Mouse (Mus musculus) intestine, embryonic 14.5 days (tissue): ENCODE data around the gene Ifitm6. TPM values are rescaled to one million over a fixed set of nuclear protein-coding genes. Genes with fewer than 3 reads are reported as not detected.
"Not testable (repeated sequence)": the region's sequence is repeated elsewhere in the genome, so short reads cannot be mapped to it uniquely, and the experiment has no call there.

Experiments
- ATAC-seq: fragments of 200-750 bp; cut with Nextera tagmentation; replicated peaks from 2 replicates; pipeline ENCODE4 v1.8.0; 2017; ENCODE audit warnings: low read depth, moderate number of reproducible peaks, moderate TSS enrichment, moderate library complexity; ENCODE audit not compliant: low FRiP score, low TSS enrichment
- DNase-seq: peaks from one replicate; pipeline ENCODE4 v3.0.0-alpha.2; 2018; ENCODE audit warnings: low spot score
- H3K27ac ChIP-seq: fragments of 300-500 bp; sonication (generic); 2 replicates; pipeline ENCODE4 v1.5.1; 2014; ENCODE audit warnings: low read depth, mild to moderate bottlenecking, control low read depth
- H3K27me3 ChIP-seq: fragments of 300-500 bp; sonication (generic); replicated peaks from 2 replicates; pipeline ENCODE4 v1.6.1; 2014; ENCODE audit warnings: low read length, control low read depth; ENCODE audit not compliant: control insufficient read depth, insufficient read depth
- H3K36me3 ChIP-seq: fragments of 300-500 bp; sonication (generic); 2 replicates; pipeline ENCODE4 v1.6.1; 2014; ENCODE audit warnings: low read length, control low read depth; ENCODE audit not compliant: control insufficient read depth, insufficient read depth
- H3K4me1 ChIP-seq: fragments of 300-500 bp; sonication (generic); replicated peaks from 2 replicates; pipeline ENCODE4 v1.6.1; 2014; ENCODE audit warnings: low read length, control low read depth, mixed read lengths; ENCODE audit not compliant: control insufficient read depth, insufficient read depth
- H3K4me2 ChIP-seq: fragments of 300-500 bp; sonication (generic); 2 replicates; pipeline ENCODE4 v1.6.1; 2014; ENCODE audit warnings: low read length
- H3K4me3 ChIP-seq: fragments of 300-500 bp; sonication (generic); 2 replicates; pipeline ENCODE4 v1.5.1; 2014; ENCODE audit warnings: low read depth, low read length, control low read depth, mixed read lengths
- H3K9ac ChIP-seq: fragments of 300-500 bp; sonication (generic); 2 replicates; pipeline ENCODE4 v1.6.1; 2014; ENCODE audit warnings: mild to moderate bottlenecking, low read length
- H3K9me3 ChIP-seq: fragments of 300-500 bp; sonication (generic); 2 replicates; pipeline ENCODE4 v1.6.1; 2016; ENCODE audit warnings: low read length, control low read depth; ENCODE audit not compliant: control insufficient read depth
- WGBS: fragments of 180-500 bp; shearing (Covaris S2); extraction: QIAGEN DNeasy Blood & Tissue Kit; methylation state at CpG from one replicate; pipeline ENCODE4 v1.1.7; 2014; 5-methylcytosine and 5-hydroxymethylcytosine counted together
- polyA plus RNA-seq: library from polyadenylated mRNA; unstranded; fragments of >200 nt; fragmentation: Nextera tagmentation; extraction: Ambion mirVana; gene quantifications from 2 replicates; pipeline ENCODE4 v1.2.1, GENCODE M21; 2014

Gene Ifitm6
- polyA plus RNA-seq, 1 experiment from 2014 or later = 1.2 TPM

- Histone ChIP-seq H3K4me3 (no peak overlapping the region), H3K4me2 (no peak overlapping the region), H3K27ac (peak overlapping the region; percentile 82; the same call in 1 of the 2 replicates), H3K9me3 (no peaks in the 10 kb centered on the region), H3K4me1 (peaks cover 34% of the 10 kb centered on the region), H3K9ac (no peak overlapping the region), H3K36me3 (no peaks in the 10 kb centered on the region), H3K27me3 (no peaks in the 10 kb centered on the region)
- no peak for DNase-seq
- no peak for ATAC-seq
- 23% methylated on average over 3 of the region's 3 CpGs for WGBS
These were observed 42.3 kb downstream of the Ifitm6 start for GRCm38 (mm10) chr7:140975465-140975864.

GRCm38 (mm10) chr7:140974940-140975339 is 42.8 kb downstream of the Ifitm6 start:
- Histone ChIP-seq H3K27me3 (no peaks in the 10 kb centered on the region), H3K36me3 (no peaks in the 10 kb centered on the region), H3K4me1 (peaks cover 36% of the 10 kb centered on the region), H3K4me3 (no peak overlapping the region), H3K9me3 (no peaks in the 10 kb centered on the region), H3K4me2 (no peak overlapping the region), H3K9ac (no peak overlapping the region), H3K27ac (peak overlapping the region; percentile 82)
- WGBS = 17% methylated on average over 9 of the region's 9 CpGs
- no peak for DNase-seq
- ATAC-seq = no peak

GRCm38 (mm10) chr7:140973396-140974165 is 44.1 kb downstream of the Ifitm6 start:
- peaks cover 36% of the 10 kb centered on the region for H3K4me1 ChIP-seq
- H3K27ac ChIP-seq = peak overlapping the region; percentile 77
- no peak overlapping the region for H3K4me2 ChIP-seq
- H3K4me3 ChIP-seq = no peak overlapping the region
- DNase-seq (no peak), ATAC-seq (no peak)
- 32% methylated on average over 14 of the region's 14 CpGs for WGBS
- no peak overlapping the region for H3K9ac ChIP-seq
- no peaks in the 10 kb centered on the region for H3K27me3 ChIP-seq
- no peaks in the 10 kb centered on the region for H3K9me3 ChIP-seq
- no peaks in the 10 kb centered on the region for H3K36me3 ChIP-seq

DNA sequence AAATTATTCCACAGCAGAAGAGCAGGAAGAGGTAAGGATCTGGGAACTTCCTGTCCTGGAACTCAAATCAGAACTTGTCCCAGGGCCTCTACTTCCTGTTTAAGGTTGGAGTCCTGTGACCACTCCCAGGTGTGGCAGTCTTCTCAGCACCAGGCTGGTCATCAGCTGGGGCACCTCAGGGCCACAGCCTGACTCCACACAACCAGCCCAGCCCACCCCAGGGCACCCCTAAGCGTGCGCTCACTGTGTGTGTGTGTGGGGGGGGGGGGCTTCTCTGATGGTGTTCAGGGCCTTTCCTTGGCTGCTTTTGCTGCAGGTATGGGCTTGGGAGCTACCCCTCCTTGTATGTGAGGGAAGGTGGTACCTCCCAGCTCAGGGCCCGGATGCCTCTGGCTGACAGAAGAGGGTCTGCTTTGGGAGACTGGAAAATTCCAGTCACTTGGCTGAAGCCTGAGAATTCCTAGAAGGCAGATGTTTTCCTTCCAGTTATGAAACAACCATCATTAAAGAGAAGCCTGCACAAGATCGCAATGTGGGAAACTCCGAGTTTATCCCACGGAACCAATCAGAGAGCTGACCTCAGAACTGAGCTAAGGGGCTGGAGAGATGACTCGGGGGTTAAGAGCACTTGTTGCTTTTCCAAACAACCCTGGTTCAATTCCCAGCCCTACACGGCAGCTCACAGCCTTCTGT is 46.1 kb downstream of the Ifitm6 start:
- Histone ChIP-seq H3K4me2 (no peak overlapping the region), H3K36me3 (no peaks in the 10 kb centered on the region), H3K9me3 (no peaks in the 10 kb centered on the region), H3K4me3 (no peak overlapping the region), H3K27ac (peak overlapping the region; percentile 89), H3K27me3 (no peaks in the 10 kb centered on the region), H3K9ac (no peak overlapping the region), H3K4me1 (peaks cover 42% of the 10 kb centered on the region)
- peak; percentile 82 for ATAC-seq
- WGBS = 31% methylated on average over 8 of the region's 8 CpGs
- no peak for DNase-seq

- H3K9me3 ChIP-seq = no peaks in the 10 kb centered on the region
- H3K27ac ChIP-seq = peak overlapping the region; percentile 89
- H3K36me3 ChIP-seq = no peaks in the 10 kb centered on the region
- H3K27me3 ChIP-seq = no peaks in the 10 kb centered on the region
- DNase-seq (no peak), ATAC-seq (0 out of 2 replicates have a peak, but pooled peaks have one; percentile 9)
- 26% methylated on average over 7 of the region's 7 CpGs for WGBS
- H3K4me3 ChIP-seq = no peak overlapping the region
- H3K4me2 ChIP-seq = no peak overlapping the region
- no peak overlapping the region for H3K9ac ChIP-seq
- peaks cover 42% of the 10 kb centered on the region for H3K4me1 ChIP-seq
These were observed 46.8 kb downstream of the Ifitm6 start for GRCm38 (mm10) chr7:140970931-140971330.

GRCm38 (mm10) chr7:140968710-140969109 is 49.0 kb downstream of the Ifitm6 start:
- H3K9ac ChIP-seq = not testable (repeated sequence)
- H3K4me1 ChIP-seq = peaks cover 27% of the 10 kb centered on the region

DNA sequence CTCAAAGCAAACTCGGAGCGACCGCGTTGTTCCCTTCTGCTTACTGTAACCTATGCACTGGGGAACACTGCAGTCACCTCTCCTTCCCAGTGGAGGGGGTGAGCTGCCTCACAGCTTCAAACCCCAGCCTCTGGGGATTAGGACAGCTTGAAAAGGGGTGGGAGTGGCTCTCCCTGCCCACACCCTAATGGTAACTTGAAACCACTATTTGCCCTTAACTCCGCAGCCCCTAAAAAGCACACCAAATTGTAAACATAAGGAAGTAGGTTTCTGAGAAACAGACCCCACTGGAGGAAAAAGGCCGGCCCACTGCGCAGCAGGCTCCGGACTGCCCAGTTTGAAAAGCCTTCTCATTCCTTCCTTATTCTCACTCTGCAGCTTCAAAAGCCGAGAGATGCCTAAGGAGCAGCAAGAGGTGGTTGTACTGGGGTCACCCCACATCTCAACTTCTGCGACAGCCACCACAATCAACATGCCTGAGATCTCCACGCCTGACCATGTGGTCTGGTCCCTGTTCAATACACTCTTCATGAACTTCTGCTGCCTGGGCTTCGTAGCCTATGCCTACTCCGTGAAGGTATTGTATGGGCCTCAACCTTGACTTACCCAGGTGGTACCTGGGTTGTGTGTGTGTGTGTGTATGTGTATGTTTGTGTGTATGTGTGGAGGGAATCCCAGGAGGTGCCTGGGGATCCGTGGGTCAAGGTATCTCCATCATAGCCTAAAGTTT is 49.7 kb downstream of the Ifitm6 start:
- 6% methylated on average over 14 of the region's 14 CpGs for WGBS
- DNase-seq (peak; percentile 63), ATAC-seq (peak; percentile 22; the same call in 1 of the 2 replicates)
- H3K4me1 ChIP-seq = peaks cover 21% of the 10 kb centered on the region
- H3K9ac ChIP-seq = peak overlapping the region; percentile 44
- peak overlapping the region; percentile 80 for H3K27ac ChIP-seq
- H3K27me3 ChIP-seq = no peaks in the 10 kb centered on the region
- H3K36me3 ChIP-seq = no peaks in the 10 kb centered on the region
- H3K4me2 ChIP-seq = peak overlapping the region; percentile 50
- no peaks in the 10 kb centered on the region for H3K9me3 ChIP-seq
- peak overlapping the region; percentile 28 for H3K4me3 ChIP-seq

More at GRCm38 (mm10) chr7:140968710-140969109, 49.0 kb downstream of the Ifitm6 start:
- Histone ChIP-seq H3K27ac (0 out of 2 replicates have a peak overlapping the region, but pooled peaks have one; percentile 80), H3K4me2 (peak overlapping the region; percentile 50), H3K4me3 (peak overlapping the region; percentile 28)
- 21% methylated on average over 3 of the region's 3 CpGs for WGBS
- not testable (repeated sequence) for ATAC-seq, H3K27me3 ChIP-seq, H3K36me3 ChIP-seq, DNase-seq, H3K9me3 ChIP-seq

DNA sequence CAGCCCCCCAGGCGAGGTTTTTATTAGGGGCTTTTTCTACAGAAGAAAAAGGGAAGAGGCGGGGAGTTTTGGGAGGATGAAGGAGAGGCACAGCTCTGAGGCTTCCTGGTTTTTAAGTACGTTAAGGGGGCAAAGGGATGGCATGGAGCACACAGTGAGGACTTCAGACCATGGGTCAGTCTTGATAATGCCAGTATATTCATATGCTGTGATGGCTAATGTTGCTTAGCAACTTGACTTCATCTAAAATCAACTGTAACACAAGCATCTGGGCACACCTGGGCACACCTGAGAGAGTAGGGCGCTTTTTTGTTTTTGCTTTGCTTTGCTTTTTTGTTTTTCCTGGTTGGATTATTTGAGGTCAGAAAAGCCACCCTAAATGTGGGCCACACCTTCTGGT is 50.8 kb downstream of the Ifitm6 start, which contains the start of gene Ifitm1:
TSS of gene Ifitm1 (plus strand) at position 301 of the 400 bp plus-strand sequence.
- Histone ChIP-seq H3K4me3 (peak within 1 kb of the TSS; percentile 28), H3K36me3 (no peaks in the 10 kb centered on the region), H3K4me1 (peaks cover 20% of the 10 kb centered on the region), H3K9me3 (no peaks in the 10 kb centered on the region), H3K27ac (peak within 1 kb of the TSS; percentile 80), H3K27me3 (no peaks in the 10 kb centered on the region), H3K4me2 (peak within 1 kb of the TSS; percentile 50), H3K9ac (no peak within 1 kb of the TSS)
- WGBS = 90% methylated on average over 4 of the region's 4 CpGs
- DNase-seq (no peak), ATAC-seq (no peak)
